Mouse (Mus musculus) adrenal gland, adult 2 months (tissue): ENCODE data around the gene Cald1. TPM values are rescaled to one million over a fixed set of nuclear protein-coding genes. Genes with fewer than 3 reads are reported as not detected.

Experiments
- DNase-seq: peaks from one replicate; pipeline ENCODE4 v3.0.0; 2021
- polyA plus RNA-seq: library from polyadenylated mRNA; depleted of rRNA; stranded (reverse); fragments of >200 nt; gene quantifications from 2 replicates; pipeline ENCODE4 v1.2.3, GENCODE M21; 2012
- total RNA-seq, 2 experiments: library from RNA; stranded (reverse); gene quantifications; 2 replicates each; pipeline ENCODE4 v1.2.3; 2021

Gene Cald1
- total and polyA plus RNA-seq, 3 experiments, result 5.6 to 89.0 (median 82.4) TPM

GRCm38 (mm10) chr6:34719141-34719680, 120.9 kb downstream of the Cald1 start:
- DNase-seq, result no peak

- peak; percentile 40 for DNase-seq
Measured at GRCm38 (mm10) chr6:34720447-34720846, 122.1 kb downstream of the Cald1 start.

DNA sequence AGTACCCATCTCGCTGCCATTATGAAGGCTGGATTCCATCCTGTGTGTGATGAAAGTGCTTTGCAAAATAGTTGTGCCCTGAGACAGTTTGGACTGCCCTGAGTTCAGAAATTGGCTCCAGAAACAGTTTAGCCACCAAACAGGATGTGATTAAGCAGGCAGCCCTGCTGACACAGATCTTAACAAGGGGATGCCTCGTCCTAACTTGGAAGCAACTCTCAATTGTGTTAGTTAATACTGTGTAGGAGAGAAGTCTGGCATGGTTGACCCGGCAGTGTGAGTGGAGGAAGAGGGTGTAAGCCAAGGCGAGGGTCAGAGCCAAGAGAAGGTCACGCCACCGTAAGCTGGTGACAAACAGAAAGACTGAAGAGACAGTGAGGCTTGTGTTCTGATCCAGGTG, 123.4 kb downstream of the Cald1 start:
- DNase-seq, result no peak

- no peak for DNase-seq
Measured at GRCm38 (mm10) chr6:34722660-34723059, 124.4 kb downstream of the Cald1 start.

DNA sequence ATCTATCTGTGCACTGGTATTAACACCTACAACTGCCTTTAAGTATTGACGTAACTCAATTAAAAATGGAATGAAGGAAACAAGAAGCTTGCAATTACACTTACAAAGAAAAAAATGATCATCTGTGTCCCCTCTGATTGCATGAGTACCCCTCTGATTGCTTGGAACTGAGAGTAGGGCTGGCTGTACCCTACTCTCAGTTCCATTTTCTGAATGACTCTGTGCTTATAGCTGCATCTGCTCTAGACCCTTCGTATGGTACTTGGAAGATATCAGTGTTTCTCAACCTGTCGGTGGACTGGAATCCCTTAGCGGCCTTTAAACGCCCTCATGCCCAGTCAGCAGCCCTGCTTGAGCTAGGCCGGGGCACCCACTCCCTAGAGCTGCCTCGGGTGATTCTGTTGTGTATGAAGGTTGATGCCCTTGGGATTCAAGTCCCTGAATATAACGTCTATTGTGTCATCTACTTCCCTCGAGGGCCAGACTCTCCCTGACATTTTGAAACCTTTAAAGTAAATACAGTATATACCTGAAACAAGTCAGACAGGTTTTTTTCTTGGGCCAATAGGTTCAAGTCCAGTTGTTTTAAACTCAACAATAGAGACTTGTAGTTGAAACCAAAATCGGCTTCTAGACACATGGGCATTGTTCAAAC, 125.1 kb downstream of the Cald1 start:
- no peak for DNase-seq

- DNase-seq, result no peak
Measured at GRCm38 (mm10) chr6:34725660-34726059, 127.4 kb downstream of the Cald1 start.

- DNase-seq, result no peak
Measured at GRCm38 (mm10) chr6:34726104-34726503, 127.8 kb downstream of the Cald1 start.

DNA sequence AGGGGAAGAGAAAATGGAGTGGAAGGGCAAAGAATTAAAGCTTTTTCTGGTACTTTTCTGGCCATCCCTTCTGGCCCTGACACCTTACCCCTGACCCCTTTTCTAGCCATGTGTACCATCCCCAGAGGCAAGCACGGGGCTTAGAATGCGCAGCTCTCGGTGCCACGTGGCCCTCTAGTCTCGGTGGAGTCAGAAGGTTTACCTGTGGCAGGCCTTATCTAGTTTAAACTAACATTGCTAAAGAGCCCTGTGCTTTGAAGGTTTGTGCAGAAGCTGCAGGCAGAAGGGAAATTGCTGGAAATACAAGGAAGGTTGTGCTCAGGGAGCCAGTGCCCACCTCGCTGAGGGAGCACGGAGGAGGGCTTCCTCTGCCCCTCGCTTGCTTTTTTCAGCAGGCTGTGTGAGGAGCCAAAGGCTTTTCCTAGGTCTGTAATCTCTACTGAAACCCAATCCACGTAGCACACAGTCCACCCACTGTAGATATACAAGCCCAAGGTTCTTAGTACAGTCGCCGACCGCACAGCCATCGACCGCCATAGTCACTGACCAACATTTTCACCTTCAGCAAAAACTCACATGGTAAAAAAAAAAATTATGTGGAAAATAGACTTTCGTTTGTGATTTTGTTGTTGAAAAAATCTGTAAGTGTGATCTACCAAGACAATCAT, 129.2 kb downstream of the Cald1 start:
- DNase-seq, result no peak

- no peak for DNase-seq
Measured at GRCm38 (mm10) chr6:34729449-34730151, 131.3 kb downstream of the Cald1 start.

- no peak for DNase-seq
Measured at GRCm38 (mm10) chr6:34731007-34731406, 132.7 kb downstream of the Cald1 start.

DNA sequence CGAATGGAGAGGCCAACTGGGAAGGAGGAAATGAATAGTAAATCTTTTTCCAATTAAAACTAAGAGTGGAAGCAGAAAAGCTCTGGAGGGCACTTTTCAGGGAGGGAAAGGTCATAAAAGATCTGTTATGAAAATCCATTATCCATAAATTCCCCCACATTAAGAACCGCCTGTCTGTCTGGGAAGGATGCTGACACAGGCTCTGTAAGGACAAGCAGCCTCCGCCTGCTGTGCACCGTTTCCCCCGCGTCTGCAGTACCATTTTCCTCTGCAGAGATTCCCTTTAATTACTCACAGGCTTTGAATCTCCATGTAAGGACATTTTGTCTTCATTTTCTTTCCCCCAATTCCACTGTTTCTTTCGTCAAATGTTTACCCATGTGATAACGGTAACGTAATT, 133.2 kb downstream of the Cald1 start:
- DNase-seq, result no peak

DNA sequence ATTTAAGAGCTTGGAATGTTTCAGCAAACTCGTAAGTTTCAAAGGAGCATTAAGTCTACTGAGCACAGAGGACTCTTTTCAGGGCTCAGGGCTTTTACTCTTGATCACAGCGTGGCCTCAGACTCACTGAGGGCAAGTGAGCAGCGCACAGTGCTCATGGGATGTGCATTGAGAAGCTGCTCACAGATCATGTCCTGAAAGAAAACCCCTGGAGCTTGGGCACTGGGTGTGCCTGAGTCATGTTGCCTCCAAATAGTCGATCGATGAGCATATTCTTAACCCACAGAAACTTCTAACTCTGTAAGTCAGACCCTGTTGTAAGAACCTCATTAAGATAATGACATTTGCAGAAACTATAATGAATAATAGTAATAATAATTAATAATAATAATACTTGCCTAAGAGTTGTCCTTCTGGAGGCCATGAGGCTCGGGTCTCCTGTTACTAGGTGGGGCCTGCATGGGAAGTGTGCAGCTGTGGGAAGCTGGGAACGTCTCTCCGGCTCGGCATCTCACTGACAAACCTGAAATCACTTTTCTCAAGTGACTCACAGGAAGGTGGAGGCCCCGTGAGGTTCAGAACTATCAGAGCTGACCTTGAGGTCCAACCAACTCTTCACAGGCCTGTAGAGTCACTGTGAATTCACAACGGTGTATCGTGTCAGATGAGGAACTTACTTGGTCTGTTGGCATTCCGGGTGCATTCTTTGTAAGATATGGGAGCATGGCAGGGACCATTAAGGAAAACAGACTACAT, 136.8 kb downstream of the Cald1 start:
- no peak for DNase-seq

- no peak for DNase-seq
Measured at GRCm38 (mm10) chr6:34736934-34737333, 138.6 kb downstream of the Cald1 start.

- no peak for DNase-seq
Measured at GRCm38 (mm10) chr6:34743946-34744345, 145.6 kb downstream of the Cald1 start.

DNA sequence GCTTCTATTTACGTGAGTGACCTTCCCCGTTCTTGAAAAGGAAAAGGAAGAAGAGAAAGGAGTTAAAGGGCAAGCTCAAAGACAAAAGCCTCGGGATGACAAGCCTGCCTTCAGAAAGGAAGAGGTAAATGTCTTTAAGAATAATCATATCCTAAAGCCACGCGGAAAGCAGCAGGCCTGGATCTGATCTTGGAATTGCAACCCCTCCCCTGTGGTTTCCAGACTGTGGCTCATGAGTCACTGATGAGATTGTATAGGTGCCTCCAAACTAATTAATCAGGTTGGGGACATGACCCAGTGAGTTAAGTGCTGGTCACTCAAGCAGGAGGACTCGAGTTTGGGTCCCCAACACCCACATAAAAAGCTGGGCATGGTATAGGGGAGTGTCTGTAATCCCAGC, 149.5 kb downstream of the Cald1 start:
- no peak for DNase-seq

GRCm38 (mm10) chr6:34748566-34748965, 150.3 kb downstream of the Cald1 start:
- DNase-seq, result no peak

- peak; percentile 29 for DNase-seq
Measured at GRCm38 (mm10) chr6:34749526-34749925, 151.2 kb downstream of the Cald1 start.

GRCm38 (mm10) chr6:34750487-34751120, 152.3 kb downstream of the Cald1 start:
- DNase-seq, result no peak

- DNase-seq, result no peak
Measured at GRCm38 (mm10) chr6:34751625-34752024, 153.3 kb downstream of the Cald1 start.

GRCm38 (mm10) chr6:34754448-34754847, 156.1 kb downstream of the Cald1 start:
- peak; percentile 60 for DNase-seq

GRCm38 (mm10) chr6:34758340-34758739, 160.0 kb downstream of the Cald1 start:
- no peak for DNase-seq

- no peak for DNase-seq
Measured at GRCm38 (mm10) chr6:34760023-34760422, 161.7 kb downstream of the Cald1 start.
